Mouse (Mus musculus) stomach, postnatal 0 days (tissue): ENCODE data around the gene Cfap58. TPM values are rescaled to one million over a fixed set of nuclear protein-coding genes. Genes with fewer than 3 reads are reported as not detected.

ENCODE experiments used
- ATAC-seq: fragments of 200-750 bp; cut with Nextera tagmentation; 2 replicates; pipeline ENCODE4 v1.8.0; 2017; ENCODE audit not compliant: low FRiP score, low TSS enrichment
- DNase-seq: peaks from one replicate; pipeline ENCODE4 v3.0.0-alpha.2; 2016; ENCODE audit warnings: low spot score
- H3K27ac ChIP-seq: fragments of 300-500 bp; sonication (generic); replicated peaks from 2 replicates; pipeline ENCODE4 v1.5.1; 2014; ENCODE audit warnings: mild to moderate bottlenecking, control low read depth
- H3K27me3 ChIP-seq: fragments of 300-500 bp; sonication (generic); 2 replicates; pipeline ENCODE4 v1.6.1; 2014; ENCODE audit warnings: low read length; ENCODE audit not compliant: control insufficient read depth, insufficient read depth
- H3K36me3 ChIP-seq: fragments of 300-500 bp; sonication (generic); 2 replicates; pipeline ENCODE4 v1.6.1; 2014; ENCODE audit warnings: low read length, mixed read lengths; ENCODE audit not compliant: control insufficient read depth, insufficient read depth
- H3K4me1 ChIP-seq: fragments of 300-500 bp; sonication (generic); replicated peaks from 2 replicates; pipeline ENCODE4 v1.6.1; 2014; ENCODE audit warnings: antibody characterized with exemption; ENCODE audit not compliant: control insufficient read depth, insufficient read depth
- H3K4me2 ChIP-seq: fragments of 300-500 bp; sonication (generic); replicated peaks from 2 replicates; pipeline ENCODE4 v1.6.1; 2014; ENCODE audit warnings: low read depth, mild to moderate bottlenecking, control low read depth, moderate library complexity
- H3K4me3 ChIP-seq: fragments of 300-500 bp; sonication (generic); 2 replicates; pipeline ENCODE4 v1.5.1; 2014; ENCODE audit warnings: low read depth, low read length, control low read depth
- H3K9ac ChIP-seq: fragments of 300-500 bp; sonication (generic); 2 replicates; pipeline ENCODE4 v1.6.1; 2014; ENCODE audit warnings: mild to moderate bottlenecking, low read length, control low read depth, mixed read lengths
- H3K9me3 ChIP-seq: fragments of 300-500 bp; sonication (generic); 2 replicates; pipeline ENCODE4 v1.6.1; 2016; ENCODE audit warnings: low read length; ENCODE audit not compliant: control insufficient read depth
- CTCF ChIP-seq: IDR thresholded peaks from 2 replicates; pipeline ENCODE4 v1.5.1; 2016; ENCODE audit warnings: antibody characterized with exemption, low read depth, mild to moderate bottlenecking, moderate library complexity
- EP300 ChIP-seq: optimal IDR thresholded peaks from 2 replicates; pipeline ENCODE3; 2016; ENCODE audit warnings: antibody characterized with exemption
- WGBS: fragments of 180-500 bp; shearing (Covaris S2); extraction: QIAGEN DNeasy Blood & Tissue Kit; methylation state at CpG from one replicate; pipeline ENCODE4 v1.1.7; 2014; 5-methylcytosine and 5-hydroxymethylcytosine counted together
- polyA plus RNA-seq: library from polyadenylated mRNA; unstranded; fragments of >200 nt; fragmentation: Nextera tagmentation; extraction: Ambion mirVana; gene quantifications from 2 replicates; pipeline ENCODE4 v1.2.1, GENCODE M21; 2015

Cfap58 gene
- polyA plus RNA-seq, 1 experiment from 2014 or later: not detected

- Histone ChIP-seq H3K4me3 (no peak overlapping the region), H3K4me1 (no peaks in the 10 kb centered on the region), H3K27ac (no peak overlapping the region), H3K9ac (no peak overlapping the region), H3K36me3 (no peaks in the 10 kb centered on the region), H3K9me3 (no peaks in the 10 kb centered on the region), H3K27me3 (no peaks in the 10 kb centered on the region), H3K4me2 (no peak overlapping the region)
- DNase-seq: no peak
- 82% methylated on average over 8 of the region's 8 CpGs for WGBS
- ATAC-seq: no peak
- TF ChIP-seq CTCF (no peak), EP300 (no peak)
Observed at GRCm38 (mm10) chr19:47971066-47971465, 33.6 kb downstream of the Cfap58 start.

- no peak for ATAC-seq
Observed at GRCm38 (mm10) chr19:47978109-47978701, 40.7 kb downstream of the Cfap58 start.

GRCm38 (mm10) chr19:47979446-47979845, 42.0 kb downstream of the Cfap58 start:
- ATAC-seq (no peak), DNase-seq (no peak)
- TF ChIP-seq EP300 (no peak), CTCF (no peak)
- H3K4me2 ChIP-seq: no peak overlapping the region
- H3K9me3 ChIP-seq: no peaks in the 10 kb centered on the region
- no peaks in the 10 kb centered on the region for H3K36me3 ChIP-seq
- H3K27me3 ChIP-seq: no peaks in the 10 kb centered on the region
- H3K4me3 ChIP-seq: no peak overlapping the region
- H3K4me1 ChIP-seq: no peaks in the 10 kb centered on the region
- WGBS: 73% methylated on average over 6 of the region's 6 CpGs
- no peak overlapping the region for H3K27ac ChIP-seq
- no peak overlapping the region for H3K9ac ChIP-seq

More at GRCm38 (mm10) chr19:47978109-47978701, 40.7 kb downstream of the Cfap58 start:
- TF ChIP-seq EP300 (no peak), CTCF (no peak)
- no peak overlapping the region for H3K4me3 ChIP-seq
- H3K9me3 ChIP-seq: no peaks in the 10 kb centered on the region
- no peaks in the 10 kb centered on the region for H3K4me1 ChIP-seq
- no peak overlapping the region for H3K9ac ChIP-seq
- no peak overlapping the region for H3K4me2 ChIP-seq
- 71% methylated on average over 15 of the region's 15 CpGs for WGBS
- DNase-seq: no peak
- H3K27me3 ChIP-seq: no peaks in the 10 kb centered on the region
- no peaks in the 10 kb centered on the region for H3K36me3 ChIP-seq
- H3K27ac ChIP-seq: no peak overlapping the region

GRCm38 (mm10) chr19:47980241-47980640, 42.8 kb downstream of the Cfap58 start:
- Histone ChIP-seq H3K36me3 (no peaks in the 10 kb centered on the region), H3K9ac (no peak overlapping the region), H3K27me3 (no peaks in the 10 kb centered on the region), H3K9me3 (no peaks in the 10 kb centered on the region), H3K4me3 (no peak overlapping the region), H3K4me2 (no peak overlapping the region), H3K4me1 (no peaks in the 10 kb centered on the region), H3K27ac (no peak overlapping the region)
- TF ChIP-seq CTCF (no peak), EP300 (no peak)
- DNase-seq (no peak), ATAC-seq (no peak)
- WGBS: 66% methylated on average over 10 of the region's 10 CpGs

GRCm38 (mm10) chr19:47985606-47986213, 48.2 kb downstream of the Cfap58 start:
- Histone ChIP-seq H3K9me3 (no peaks in the 10 kb centered on the region), H3K4me2 (no peak overlapping the region), H3K9ac (no peak overlapping the region), H3K4me1 (no peaks in the 10 kb centered on the region), H3K4me3 (no peak overlapping the region), H3K36me3 (no peaks in the 10 kb centered on the region), H3K27me3 (no peaks in the 10 kb centered on the region), H3K27ac (no peak overlapping the region)
- WGBS: 78% methylated on average over 15 of the region's 15 CpGs
- no peak for ATAC-seq
- no peak for DNase-seq
- no peak for TF ChIP-seq CTCF
- TF ChIP-seq EP300: no peak

- no peak for ATAC-seq
- DNase-seq: no peak
- no peak overlapping the region for H3K4me3 ChIP-seq
- no peak overlapping the region for H3K4me2 ChIP-seq
- H3K4me1 ChIP-seq: no peaks in the 10 kb centered on the region
- H3K9ac ChIP-seq: no peak overlapping the region
- no peaks in the 10 kb centered on the region for H3K9me3 ChIP-seq
- 89% methylated on average over 11 of the region's 11 CpGs for WGBS
- no peaks in the 10 kb centered on the region for H3K27me3 ChIP-seq
- no peak overlapping the region for H3K27ac ChIP-seq
- H3K36me3 ChIP-seq: no peaks in the 10 kb centered on the region
- TF ChIP-seq EP300 (no peak), CTCF (no peak)
Observed at GRCm38 (mm10) chr19:47987986-47988385, 50.5 kb downstream of the Cfap58 start.
